Mouse (Mus musculus): ENCODE data around the gene Prr15l. TPM values are rescaled to one million over a fixed set of nuclear protein-coding genes. Genes with fewer than 3 reads are reported as not detected.
A peak's percentile ranks its signal among the peaks of the same experiment; 100 is the strongest.

Prr15l gene
- total RNA-seq, 2 experiments from 2014 or later, result not detected

- DNase-seq (ENCODE audit: low spot score in 2 of 2), result no peak
These were observed 47.8 kb downstream of the Prr15l start for GRCm38 (mm10) chr11:96975511-96976378.

- no peak for DNase-seq (ENCODE audit: low spot score in 2 of 2)
These were observed 48.4 kb downstream of the Prr15l start for GRCm38 (mm10) chr11:96976379-96976687.

GRCm38 (mm10) chr11:96976911-96977591, 49.1 kb downstream of the Prr15l start:
- peak; percentile 84 to 90 for DNase-seq (ENCODE audit: low spot score in 2 of 2)

GRCm38 (mm10) chr11:96977606-96978400, 49.9 kb downstream of the Prr15l start:
- DNase-seq (ENCODE audit: low spot score in 2 of 2), result peak; percentile 95 to 99

GRCm38 (mm10) chr11:96978401-96979246, 50.7 kb downstream of the Prr15l start:
- DNase-seq (ENCODE audit: low spot score in 2 of 2), result no peak

GRCm38 (mm10) chr11:96979329-96979728, 51.4 kb downstream of the Prr15l start:
- DNase-seq (ENCODE audit: low spot score in 2 of 2), result no peak

GRCm38 (mm10) chr11:96980021-96980420, 52.1 kb downstream of the Prr15l start:
- DNase-seq (ENCODE audit: low spot score in 2 of 2), result no peak

GRCm38 (mm10) chr11:96981461-96981860, 53.6 kb downstream of the Prr15l start:
- no peak for DNase-seq (ENCODE audit: low spot score in 2 of 2)

GRCm38 (mm10) chr11:96982355-96982754, 54.5 kb downstream of the Prr15l start:
- DNase-seq (ENCODE audit: low spot score in 2 of 2), result peak; percentile 52 to 72

- no peak for DNase-seq (ENCODE audit: low spot score in 2 of 2)
These were observed 55.0 kb downstream of the Prr15l start, which contains the start of gene Sp2 for GRCm38 (mm10) chr11:96982859-96983258. TSS of gene Sp2 (minus strand) at chr11:96982959.

GRCm38 (mm10) chr11:96984903-96985302, 57.0 kb downstream of the Prr15l start:
- no peak for DNase-seq (ENCODE audit: low spot score in 2 of 2)

GRCm38 (mm10) chr11:96986463-96986862, 58.6 kb downstream of the Prr15l start:
- DNase-seq (ENCODE audit: low spot score in 2 of 2), result no peak

Other genes with a start within 250 kb of the Prr15l start
- 10 to 100 TPM; 14.0 to 15.3 TPM for gene Snx11, start 150.5 kb upstream of the Prr15l start, total RNA-seq (2021)
- gene Cbx1, start 139.0 kb upstream of the Prr15l start, total RNA-seq (2021), result 10 to 100 TPM; 68.9 to 71.8 TPM
- gene Nfe2l1, start 98.1 kb upstream of the Prr15l start, total RNA-seq (2021), result 100 to 1,000 TPM; 200 to 204 TPM
- gene Copz2, start 78.2 kb upstream of the Prr15l start, total RNA-seq (2021), result 10 to 100 TPM; 71.4 to 77.1 TPM
- gene Cdk5rap3, start 11.6 kb upstream of the Prr15l start, total RNA-seq (2021), result 10 to 100 TPM; 39.2 to 45.1 TPM
- 1 to 10 TPM; 8.2 to 8.3 TPM for gene Pnpo, start 15.9 kb downstream of the Prr15l start, total RNA-seq (2021)
- 10 to 100 TPM; 15.1 to 16.5 TPM for gene Sp2, start 54.9 kb downstream of the Prr15l start, total RNA-seq (2021)
- under 1 TPM; 0.27 to 0.34 TPM for gene Sp6, start 85.3 kb downstream of the Prr15l start, total RNA-seq (2021)
- 10 to 100 TPM; 12.2 to 15.8 TPM for gene Scrn2, start 101.8 kb downstream of the Prr15l start, total RNA-seq (2021)
- gene Lrrc46, start 113.3 kb downstream of the Prr15l start, total RNA-seq (2021), result under 1 TPM in 1 of 2 experiments, not detected in 1; 0.47 TPM
- gene Mrpl10, start 113.5 kb downstream of the Prr15l start, total RNA-seq (2021), result 10 to 100 TPM; 56.4 to 59.2 TPM
- gene Osbpl7, start 122.5 kb downstream of the Prr15l start, total RNA-seq (2021), result 1 to 10 TPM; 5.7 to 6.8 TPM
- gene Tbx21, start 187.2 kb downstream of the Prr15l start, total RNA-seq (2021), result 1 to 10 TPM in 1 of 2 experiments, under 1 TPM in 1; 0.98 to 1.4 TPM
- 10 to 100 TPM; 12.4 to 12.9 TPM for gene Tbkbp1, start 223.4 kb downstream of the Prr15l start, total RNA-seq (2021)

All from gastrocnemius, postnatal 4 days (tissue).